Mouse (Mus musculus) forebrain, embryonic 14.5 days (tissue): ENCODE results near the gene Atp6v0a1. TPM values are rescaled to one million over a fixed set of nuclear protein-coding genes. Genes with fewer than 3 reads are reported as not detected.

Experiments
- ATAC-seq: fragments of 200-750 bp; cut with Nextera tagmentation; 2 replicates; pipeline ENCODE4 v1.8.0; 2017; ENCODE audit warnings: mild to moderate bottlenecking, moderate library complexity
- DNase-seq: peaks from one replicate; pipeline ENCODE4 v3.0.0-alpha.2; 2015; ENCODE audit warnings: low spot score
- H3K27ac ChIP-seq: fragments of 300-500 bp; sonication (generic); 2 replicates; pipeline ENCODE4 v1.5.1; 2014; ENCODE audit warnings: low read depth, mild to moderate bottlenecking, control low read depth, low read length, moderate library complexity
- H3K27me3 ChIP-seq: fragments of 300-500 bp; sonication (generic); replicated peaks from 2 replicates; pipeline ENCODE4 v1.6.1; 2014; ENCODE audit warnings: low read length, control low read depth, mixed read lengths; ENCODE audit not compliant: control insufficient read depth, insufficient read depth
- H3K36me3 ChIP-seq: fragments of 300-500 bp; sonication (generic); 2 replicates; pipeline ENCODE4 v1.6.1; 2014; ENCODE audit warnings: low read length, control low read depth; ENCODE audit not compliant: control insufficient read depth, insufficient read depth
- H3K4me1 ChIP-seq: fragments of 300-500 bp; sonication (generic); 2 replicates; pipeline ENCODE4 v1.6.1; 2014; ENCODE audit warnings: antibody characterized with exemption, low read length, control low read depth; ENCODE audit not compliant: control insufficient read depth, insufficient read depth
- H3K4me2 ChIP-seq: fragments of 300-500 bp; sonication (generic); 2 replicates; pipeline ENCODE4 v1.6.1; 2014; ENCODE audit warnings: mild to moderate bottlenecking, control low read depth, low read length
- H3K4me3 ChIP-seq: fragments of 300-500 bp; sonication (generic); 2 replicates; pipeline ENCODE4 v1.5.1; 2014; ENCODE audit warnings: low read depth, low read length, control low read depth
- H3K9ac ChIP-seq: fragments of 300-500 bp; sonication (generic); 2 replicates; pipeline ENCODE4 v1.6.1; 2014; ENCODE audit warnings: mild to moderate bottlenecking, low read length, control low read depth, moderate library complexity
- H3K9me3 ChIP-seq: fragments of 300-500 bp; sonication (generic); replicated peaks from 2 replicates; pipeline ENCODE4 v1.6.1; 2016; ENCODE audit warnings: low read length, control low read depth, mixed read lengths; ENCODE audit not compliant: control insufficient read depth
- WGBS: fragments of 180-500 bp; shearing (Covaris S2); extraction: QIAGEN DNeasy Blood & Tissue Kit; methylation state at CpG from one replicate; pipeline ENCODE4 v1.1.7; 2014; 5-methylcytosine and 5-hydroxymethylcytosine counted together
- polyA plus RNA-seq: library from polyadenylated mRNA; unstranded; fragments of >200 nt; fragmentation: Nextera tagmentation; extraction: Ambion mirVana; gene quantifications from 2 replicates; pipeline ENCODE4 v1.2.1, GENCODE M21; 2014

Atp6v0a1 gene
- polyA plus RNA-seq, 1 experiment from 2014 or later: 50.2 TPM

GRCm38 (mm10) chr11:101086323-101086674, 77.0 kb downstream of the Atp6v0a1 start:
- ATAC-seq (no peak), DNase-seq (no peak)
- Histone ChIP-seq H3K9ac (peak overlapping the region; percentile 84), H3K4me1 (peaks cover 23% of the 10 kb centered on the region), H3K27ac (peak overlapping the region; percentile 82), H3K27me3 (0 out of 2 replicates have a peak, but pooled peaks cover 1% of the 10 kb centered on the region), H3K9me3 (no peaks in the 10 kb centered on the region), H3K4me2 (peak overlapping the region; percentile 93), H3K4me3 (peak overlapping the region; percentile 81; the same call in 1 of the 2 replicates), H3K36me3 (peaks cover 34% of the 10 kb centered on the region)
- WGBS: 83% methylated on average over 6 of the region's 6 CpGs

GRCm38 (mm10) chr11:101086756-101087681, 77.8 kb downstream of the Atp6v0a1 start, which contains the start of gene Mlx:
Mlx (plus strand) TSS chr11:101087277.
- peak; percentile 97 for DNase-seq
- Histone ChIP-seq H3K4me1 (peaks cover 23% of the 10 kb centered on the region), H3K27me3 (no peaks in the 10 kb centered on the region), H3K4me3 (peak within 1 kb of the TSS; percentile 81), H3K36me3 (peaks cover 42% of the 10 kb centered on the region), H3K9me3 (no peaks in the 10 kb centered on the region), H3K9ac (peak within 1 kb of the TSS; percentile 84), H3K27ac (peak within 1 kb of the TSS; percentile 82), H3K4me2 (peak within 1 kb of the TSS; percentile 93)
- ATAC-seq: peak; percentile 84
- 2% methylated on average over 52 of the region's 52 CpGs for WGBS

DNA sequence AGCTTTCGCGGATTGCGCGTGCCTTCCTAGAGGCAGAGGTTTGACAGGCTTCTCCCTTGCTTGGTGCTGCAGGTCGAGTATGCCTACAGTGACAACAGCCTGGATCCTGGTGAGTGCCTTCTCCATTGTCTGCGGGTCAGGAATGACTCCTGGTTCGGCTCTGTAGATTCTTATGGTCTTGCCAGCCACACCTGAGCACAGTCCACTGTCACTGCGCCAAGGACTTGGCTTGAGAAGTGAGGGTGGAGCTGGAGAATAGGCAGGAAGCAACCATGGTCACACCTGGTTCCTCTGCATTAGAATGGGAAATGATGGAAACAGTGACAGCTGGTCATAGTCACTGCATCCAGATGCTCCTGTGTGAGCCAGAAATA, 78.4 kb downstream of the Atp6v0a1 start:
- Histone ChIP-seq H3K9me3 (no peaks in the 10 kb centered on the region), H3K27me3 (no peaks in the 10 kb centered on the region), H3K4me2 (peak overlapping the region; percentile 93), H3K27ac (peak overlapping the region; percentile 82), H3K9ac (peak overlapping the region; percentile 84), H3K36me3 (peaks cover 48% of the 10 kb centered on the region), H3K4me1 (peaks cover 23% of the 10 kb centered on the region), H3K4me3 (peak overlapping the region; percentile 81)
- no peak for DNase-seq
- no peak for ATAC-seq
- 7% methylated on average over 8 of the region's 8 CpGs for WGBS

GRCm38 (mm10) chr11:101089931-101090330, 80.7 kb downstream of the Atp6v0a1 start:
- ATAC-seq (no peak), DNase-seq (no peak)
- Histone ChIP-seq H3K4me3 (no peak overlapping the region), H3K27ac (no peak overlapping the region), H3K36me3 (peaks cover 58% of the 10 kb centered on the region), H3K27me3 (no peaks in the 10 kb centered on the region), H3K9ac (no peak overlapping the region), H3K4me2 (no peak overlapping the region), H3K9me3 (no peaks in the 10 kb centered on the region), H3K4me1 (peaks cover 21% of the 10 kb centered on the region)
- 83% methylated on average over 1 of the region's 1 CpGs for WGBS

DNA sequence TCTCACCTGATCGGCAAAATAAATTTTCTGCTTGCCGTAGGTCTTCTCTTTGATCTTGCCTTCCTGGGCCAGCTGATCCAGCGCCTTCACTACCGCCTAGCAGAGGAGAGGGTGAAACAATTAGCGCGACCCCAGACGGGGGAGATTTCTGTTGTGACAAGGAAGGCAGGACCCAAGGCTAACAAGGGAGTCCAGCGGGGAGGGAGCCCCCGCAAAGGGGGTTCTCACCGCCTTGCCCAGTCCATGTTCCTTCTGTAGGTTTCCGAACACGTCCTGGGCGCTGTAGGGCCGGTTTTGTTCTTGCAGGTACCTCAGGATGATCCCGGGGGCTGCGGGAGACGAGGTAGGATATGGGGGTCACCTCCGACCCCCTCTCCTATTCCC, 85.7 kb downstream of the Atp6v0a1 start:
- ATAC-seq (no peak; the same call in 1 of the 2 replicates), DNase-seq (peak; percentile 25)
- Histone ChIP-seq H3K9me3 (no peaks in the 10 kb centered on the region), H3K4me1 (peaks cover 6% of the 10 kb centered on the region; the same call in 1 of the 2 replicates), H3K4me2 (peak overlapping the region; percentile 92), H3K36me3 (peaks cover 76% of the 10 kb centered on the region), H3K27me3 (no peaks in the 10 kb centered on the region), H3K4me3 (peak overlapping the region; percentile 55), H3K9ac (peak overlapping the region; percentile 68), H3K27ac (peak overlapping the region; percentile 61; the same call in 1 of the 2 replicates)
- WGBS: under 1% methylated on average over 18 of the region's 18 CpGs

GRCm38 (mm10) chr11:101095314-101096024, 86.2 kb downstream of the Atp6v0a1 start, which contains the start of gene Psmc3ip:
Psmc3ip (minus strand) TSS chr11:101095436.
- peak within 1 kb of the TSS; percentile 61 for H3K27ac ChIP-seq
- DNase-seq: peak; percentile 97
- H3K9ac ChIP-seq: peak within 1 kb of the TSS; percentile 68
- peaks cover 76% of the 10 kb centered on the region for H3K36me3 ChIP-seq
- H3K4me3 ChIP-seq: peak within 1 kb of the TSS; percentile 55
- H3K27me3 ChIP-seq: no peaks in the 10 kb centered on the region
- no peaks in the 10 kb centered on the region for H3K9me3 ChIP-seq
- H3K4me2 ChIP-seq: peak within 1 kb of the TSS; percentile 92
- ATAC-seq: peak; percentile 98
- H3K4me1 ChIP-seq: peaks cover 6% of the 10 kb centered on the region; the same call in 1 of the 2 replicates
- under 1% methylated on average over 43 of the region's 43 CpGs for WGBS

DNA sequence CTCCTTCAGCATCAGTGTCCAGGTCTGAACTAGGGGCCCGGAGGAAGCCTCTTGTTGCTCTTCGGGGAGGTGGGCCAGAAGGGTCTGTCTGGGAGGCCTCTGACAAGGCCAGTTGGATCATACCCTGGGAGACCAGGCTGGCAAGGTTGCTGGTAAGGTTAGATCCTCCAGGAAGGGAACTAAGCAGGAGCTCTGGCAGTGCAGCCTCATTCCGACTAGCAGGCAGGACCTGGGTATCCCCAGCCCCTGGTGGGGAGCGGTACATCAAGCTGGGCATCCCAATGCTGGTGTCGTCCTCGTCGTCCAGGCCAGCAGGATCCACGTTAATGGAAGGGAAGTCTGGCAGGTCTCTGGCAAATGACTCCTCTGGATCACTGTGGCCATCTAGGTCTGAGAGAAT, 89.0 kb downstream of the Atp6v0a1 start:
- peaks cover 74% of the 10 kb centered on the region for H3K36me3 ChIP-seq
- DNase-seq: no peak

GRCm38 (mm10) chr11:101103011-101103410, 93.8 kb downstream of the Atp6v0a1 start:
- Histone ChIP-seq H3K27ac (no peak overlapping the region), H3K4me3 (no peak overlapping the region), H3K36me3 (peaks cover 77% of the 10 kb centered on the region), H3K27me3 (no peaks in the 10 kb centered on the region), H3K4me1 (no peaks in the 10 kb centered on the region), H3K9ac (no peak overlapping the region), H3K9me3 (no peaks in the 10 kb centered on the region), H3K4me2 (no peak overlapping the region)
- DNase-seq (no peak), ATAC-seq (no peak)
- 92% methylated on average over 5 of the region's 5 CpGs for WGBS

More for the DNA sequence above, 89.0 kb downstream of the Atp6v0a1 start:
- H3K27me3 ChIP-seq: no peaks in the 10 kb centered on the region
- H3K4me2 ChIP-seq: no peak overlapping the region
- H3K4me3 ChIP-seq: no peak overlapping the region
- ATAC-seq: no peak
- no peak overlapping the region for H3K9ac ChIP-seq
- no peak overlapping the region for H3K27ac ChIP-seq
- H3K9me3 ChIP-seq: no peaks in the 10 kb centered on the region
- peaks cover 6% of the 10 kb centered on the region; the same call in 1 of the 2 replicates for H3K4me1 ChIP-seq
- WGBS: 94% methylated on average over 8 of the region's 8 CpGs
